Mouse (Mus musculus) liver, postnatal 0 days (tissue): Measurements from ENCODE around the gene Akap8. TPM values are rescaled to one million over a fixed set of nuclear protein-coding genes. Genes with fewer than 3 reads are reported as not detected.
A peak's percentile ranks its signal among the peaks of the same experiment; 100 is the strongest.

Source experiments
- ATAC-seq: fragments of 200-750 bp; cut with Nextera tagmentation; 2 replicates; pipeline ENCODE4 v1.8.0; 2017; ENCODE audit warnings: mild to moderate bottlenecking, moderate library complexity
- DNase-seq: peaks from one replicate; pipeline ENCODE4 v3.0.0-alpha.2; 2016
- H3K27ac ChIP-seq: fragments of 300-500 bp; sonication (generic); 2 replicates; pipeline ENCODE4 v1.5.1; 2014; ENCODE audit warnings: antibody characterized with exemption, moderate library complexity, mild to moderate bottlenecking, low read depth
- H3K27me3 ChIP-seq: fragments of 300-500 bp; sonication (generic); 2 replicates; pipeline ENCODE4 v1.6.1; 2014; ENCODE audit warnings: low read length, control low read depth, mixed read lengths; ENCODE audit not compliant: insufficient read depth
- H3K36me3 ChIP-seq: fragments of 300-500 bp; sonication (generic); replicated peaks from 2 replicates; pipeline ENCODE4 v1.6.1; 2014; ENCODE audit warnings: mild to moderate bottlenecking, control low read depth, low read length, moderate library complexity, mixed read lengths; ENCODE audit not compliant: insufficient read depth
- H3K4me1 ChIP-seq: fragments of 300-500 bp; sonication (generic); 2 replicates; pipeline ENCODE4 v1.6.1; 2014; ENCODE audit warnings: antibody characterized with exemption, mild to moderate bottlenecking, control low read depth; ENCODE audit not compliant: insufficient read depth
- H3K4me2 ChIP-seq: fragments of 300-500 bp; sonication (generic); 2 replicates; pipeline ENCODE4 v1.6.1; 2014; ENCODE audit warnings: low read depth, mild to moderate bottlenecking, low read length, moderate library complexity, mixed read lengths
- H3K4me3 ChIP-seq: fragments of 300-500 bp; sonication (generic); 2 replicates; pipeline ENCODE4 v1.5.1; 2014; ENCODE audit warnings: low read depth, low read length
- H3K9ac ChIP-seq: fragments of 300-500 bp; sonication (generic); replicated peaks from 2 replicates; pipeline ENCODE4 v1.6.1; 2014; ENCODE audit warnings: mild to moderate bottlenecking, moderate library complexity
- H3K9me3 ChIP-seq: fragments of 300-500 bp; sonication (generic); 2 replicates; pipeline ENCODE4 v1.6.1; 2016; ENCODE audit warnings: mild to moderate bottlenecking, control low read depth, low read length, mixed read lengths
- CTCF ChIP-seq: sonication (generic); IDR thresholded peaks from 2 replicates; pipeline ENCODE4 v1.5.1; 2016; ENCODE audit warnings: antibody characterized with exemption, low read depth
- EP300 ChIP-seq: IDR thresholded peaks from 2 replicates; pipeline ENCODE4 v1.6.1; 2016; ENCODE audit warnings: antibody characterized with exemption, low read depth, mild to moderate bottlenecking
- WGBS: fragments of 180-500 bp; shearing (Covaris S2); extraction: QIAGEN DNeasy Blood & Tissue Kit; methylation state at CpG from one replicate; pipeline ENCODE4 v1.1.7; 2014; ENCODE audit not compliant: insufficient replicate concordance; 5-methylcytosine and 5-hydroxymethylcytosine counted together
- polyA plus RNA-seq: library from polyadenylated mRNA; unstranded; fragments of >200 nt; fragmentation: Nextera tagmentation; extraction: Ambion mirVana; gene quantifications from 2 replicates; pipeline ENCODE4 v1.2.1, GENCODE M21; 2015

Akap8 gene
- polyA plus RNA-seq, 1 experiment from 2014 or later, result 17.3 TPM

DNA sequence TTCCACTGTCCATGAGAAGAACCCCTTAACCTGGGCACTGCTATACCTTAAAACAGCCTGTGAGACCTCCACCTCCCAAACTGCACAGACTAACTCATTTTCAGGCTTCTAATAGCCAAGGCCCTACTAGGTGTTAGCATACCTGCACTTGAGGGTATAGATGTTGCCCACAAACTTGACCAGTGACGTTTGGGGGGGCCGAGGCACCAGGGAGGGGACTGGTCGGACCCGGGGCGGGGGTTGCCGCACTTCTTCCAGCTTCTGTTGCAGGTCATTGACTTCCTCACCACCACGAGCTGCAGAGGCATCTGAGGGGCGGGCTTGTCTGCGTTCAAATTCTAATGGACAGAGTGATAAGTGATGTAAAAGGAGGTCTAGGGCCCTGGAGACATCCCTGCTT lies 35.2 kb upstream of the Akap8 start:
- Histone ChIP-seq H3K4me3 (no peak overlapping the region), H3K27me3 (no peaks in the 10 kb centered on the region), H3K27ac (no peak overlapping the region), H3K9ac (no peak overlapping the region), H3K4me2 (no peak overlapping the region), H3K36me3 (peaks cover 72% of the 10 kb centered on the region), H3K4me1 (no peaks in the 10 kb centered on the region), H3K9me3 (no peaks in the 10 kb centered on the region)
- TF ChIP-seq CTCF (no peak), EP300 (no peak)
- WGBS, result 82% methylated on average over 9 of the region's 9 CpGs
- DNase-seq (no peak), ATAC-seq (no peak)

GRCm38 (mm10) chr17:32355031-32355430 lies 34.0 kb upstream of the Akap8 start:
- no peak overlapping the region for H3K27ac ChIP-seq
- WGBS, result 87% methylated on average over 6 of the region's 6 CpGs
- peaks cover 59% of the 10 kb centered on the region for H3K36me3 ChIP-seq
- H3K9me3 ChIP-seq, result no peaks in the 10 kb centered on the region
- TF ChIP-seq EP300, result no peak
- no peak for TF ChIP-seq CTCF
- no peak overlapping the region for H3K4me2 ChIP-seq
- no peaks in the 10 kb centered on the region for H3K4me1 ChIP-seq
- ATAC-seq (no peak), DNase-seq (no peak)
- H3K9ac ChIP-seq, result no peak overlapping the region
- H3K27me3 ChIP-seq, result no peaks in the 10 kb centered on the region
- H3K4me3 ChIP-seq, result no peak overlapping the region

DNA sequence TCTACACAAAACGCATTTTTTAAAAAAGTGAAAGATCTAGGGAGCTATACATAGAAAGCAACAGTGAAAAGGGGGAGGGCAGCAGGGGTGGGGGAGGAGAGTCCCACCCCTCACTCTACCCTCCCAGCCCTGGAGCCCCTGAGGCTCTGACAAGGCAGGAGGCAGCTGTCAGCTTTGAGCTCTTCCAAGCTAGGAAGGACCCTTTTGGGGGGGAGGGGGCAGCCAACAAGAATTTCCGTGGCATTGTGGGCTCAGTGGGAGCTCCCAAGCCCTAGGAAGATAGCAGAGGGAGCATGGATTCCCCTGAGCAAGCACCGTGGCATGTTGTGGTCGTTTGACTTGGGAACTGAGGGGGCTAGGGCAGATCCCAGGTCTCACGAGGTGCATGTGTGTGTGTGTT lies 33.2 kb upstream of the Akap8 start:
- DNase-seq (no peak), ATAC-seq (no peak)
- no peaks in the 10 kb centered on the region for H3K9me3 ChIP-seq
- TF ChIP-seq EP300, result no peak
- TF ChIP-seq CTCF, result no peak
- no peak overlapping the region for H3K4me3 ChIP-seq
- peaks cover 5% of the 10 kb centered on the region for H3K4me1 ChIP-seq
- H3K27ac ChIP-seq, result no peak overlapping the region
- no peak overlapping the region for H3K9ac ChIP-seq
- H3K4me2 ChIP-seq, result no peak overlapping the region
- WGBS, result 75% methylated on average over 5 of the region's 5 CpGs
- no peaks in the 10 kb centered on the region for H3K27me3 ChIP-seq
- H3K36me3 ChIP-seq, result peaks cover 52% of the 10 kb centered on the region

DNA sequence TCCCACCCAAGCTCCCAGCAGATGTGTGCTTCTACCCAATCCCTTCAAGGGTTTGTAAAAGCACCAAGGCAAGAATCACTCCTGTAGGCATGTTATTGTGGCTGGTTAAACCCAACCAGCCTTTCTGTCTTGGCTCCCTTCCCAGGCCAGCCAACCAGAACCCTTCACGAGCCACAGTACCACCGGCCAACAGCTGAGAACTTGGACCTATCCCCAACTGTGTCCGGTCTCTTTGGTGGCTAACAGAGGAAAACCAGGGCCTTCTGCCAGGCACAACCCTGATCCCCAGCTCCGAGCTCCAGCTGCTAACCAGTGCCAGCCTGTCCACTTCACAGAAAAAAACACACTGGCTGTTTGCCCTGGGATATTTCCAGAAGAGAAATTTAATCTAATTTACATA lies 32.7 kb upstream of the Akap8 start:
- WGBS, result 79% methylated on average over 4 of the region's 4 CpGs
- DNase-seq, result no peak
- no peak for ATAC-seq

DNA sequence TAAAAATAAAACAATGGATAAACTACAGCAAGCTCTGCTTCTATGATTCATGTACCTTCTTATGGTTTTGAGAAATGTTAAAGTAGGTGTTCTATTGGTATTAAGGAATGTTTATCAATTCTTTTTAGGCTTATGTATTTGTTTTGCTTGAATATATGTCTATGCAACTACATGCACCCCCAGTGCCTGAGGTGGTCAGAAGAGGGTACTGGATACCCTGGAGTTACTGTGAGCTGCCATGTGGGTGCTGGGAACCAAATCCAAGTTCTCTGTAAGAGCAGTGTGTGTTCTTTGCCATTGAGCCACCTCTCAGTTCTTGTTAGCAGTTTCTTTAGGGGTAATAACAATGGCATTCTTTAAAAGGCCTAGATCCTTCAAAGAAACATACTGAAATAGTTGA lies 30.7 kb upstream of the Akap8 start:
- peaks cover 12% of the 10 kb centered on the region for H3K4me1 ChIP-seq
- DNase-seq, result no peak
- no peaks in the 10 kb centered on the region for H3K9me3 ChIP-seq
- no peak for ATAC-seq
- H3K4me3 ChIP-seq, result no peak overlapping the region
- H3K36me3 ChIP-seq, result peaks cover 27% of the 10 kb centered on the region
- no peaks in the 10 kb centered on the region for H3K27me3 ChIP-seq
- TF ChIP-seq CTCF (no peak), EP300 (no peak)
- no peak overlapping the region for H3K27ac ChIP-seq
- no peak overlapping the region for H3K9ac ChIP-seq
- H3K4me2 ChIP-seq, result no peak overlapping the region

More for the DNA sequence above, 32.7 kb upstream of the Akap8 start:
- no peak overlapping the region for H3K4me3 ChIP-seq
- no peak overlapping the region for H3K27ac ChIP-seq
- H3K36me3 ChIP-seq, result peaks cover 46% of the 10 kb centered on the region
- H3K9me3 ChIP-seq, result no peaks in the 10 kb centered on the region
- H3K9ac ChIP-seq, result no peak overlapping the region
- H3K4me2 ChIP-seq, result no peak overlapping the region
- no peaks in the 10 kb centered on the region for H3K27me3 ChIP-seq
- TF ChIP-seq EP300 (no peak), CTCF (no peak)
- peaks cover 8% of the 10 kb centered on the region for H3K4me1 ChIP-seq

- no peak overlapping the region for H3K9ac ChIP-seq
- 60% methylated on average over 3 of the region's 3 CpGs for WGBS
- H3K9me3 ChIP-seq, result no peaks in the 10 kb centered on the region
- H3K4me3 ChIP-seq, result peak overlapping the region; percentile 73; the same call in 1 of the 2 replicates
- no peak for TF ChIP-seq CTCF
- no peak for TF ChIP-seq EP300
- ATAC-seq (no peak), DNase-seq (no peak)
- H3K4me1 ChIP-seq, result peaks cover 12% of the 10 kb centered on the region
- H3K36me3 ChIP-seq, result peaks cover 22% of the 10 kb centered on the region
- H3K4me2 ChIP-seq, result peak overlapping the region; percentile 98
- no peaks in the 10 kb centered on the region for H3K27me3 ChIP-seq
- H3K27ac ChIP-seq, result no peak overlapping the region
These were observed 30.2 kb upstream of the Akap8 start for GRCm38 (mm10) chr17:32351269-32351668.
